Mouse (Mus musculus) thymus, adult 2 months (tissue): Measurements from ENCODE around the gene Gmpr2.

Experiments
- CTCF ChIP-seq: fragments of 200-500 bp; IDR thresholded peaks from 2 replicates; pipeline ENCODE4 v1.5.1; 2012; ENCODE audit warnings: mild to moderate bottlenecking, control low read depth, low read length, moderate library complexity, borderline replicate concordance; ENCODE audit not compliant: control insufficient read depth, poor library complexity, insufficient read depth; ENCODE audit errors: extremely low read depth
- POLR2A ChIP-seq: fragments of 200-500 bp; IDR thresholded peaks from 2 replicates; pipeline ENCODE4 v1.6.1; 2012; ENCODE audit warnings: mild to moderate bottlenecking, low read length, control low read depth, moderate library complexity; ENCODE audit not compliant: control insufficient read depth, poor library complexity, insufficient read depth; ENCODE audit errors: extremely low read depth

GRCm38 (mm10) chr14:55637795-55638194 is 33.9 kb upstream of the Gmpr2 start, which contains the start of gene Gm49378:
- no peak for TF ChIP-seq CTCF
- TF ChIP-seq POLR2A: no peak
